Mouse (Mus musculus) inflammation-experienced regulatory T-cells, adult 6 months (primary cell): ENCODE data around the gene Klk1b4. TPM values are rescaled to one million over a fixed set of nuclear protein-coding genes. Genes with fewer than 3 reads are reported as not detected.
"Not testable (repeated sequence)": the region's sequence is repeated elsewhere in the genome, so short reads cannot be mapped to it uniquely, and the experiment has no call there.

Source experiments
- ATAC-seq: one replicate; pipeline ENCODE4 v1.8.0; 2017
- polyA plus RNA-seq, 3 experiments: library from polyadenylated mRNA; unstranded; fragments of 100-300 nt; shearing (Covaris generic); gene quantifications; one replicate each; pipeline ENCODE4 v1.2.1; 2017

Gene Klk1b4
- not detected for polyA plus RNA-seq

DNA sequence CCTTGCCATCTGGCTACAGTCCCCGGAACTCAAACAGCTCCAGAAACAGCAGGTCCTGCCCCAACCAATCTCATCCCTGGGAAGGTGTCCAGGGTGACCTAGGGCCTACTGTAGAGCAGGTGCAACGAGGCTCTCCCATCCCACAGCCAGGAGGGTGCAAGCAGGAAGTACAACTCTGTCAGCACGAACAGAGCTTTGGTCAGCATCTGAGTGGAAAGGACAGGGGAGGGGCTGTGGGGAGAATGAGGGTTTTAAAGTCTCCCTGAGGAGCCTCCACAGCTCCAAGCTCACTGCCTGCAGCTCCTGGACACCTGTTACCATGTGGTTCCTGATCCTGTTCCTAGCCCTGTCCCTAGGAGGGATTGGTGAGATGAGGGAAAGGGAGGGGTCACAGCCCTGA is at the start of gene Klk1b4:
Gene Klk1b4, plus strand, starts transcription at position 301 of the 400 bp plus-strand sequence.
- ATAC-seq, result not testable (repeated sequence)

DNA sequence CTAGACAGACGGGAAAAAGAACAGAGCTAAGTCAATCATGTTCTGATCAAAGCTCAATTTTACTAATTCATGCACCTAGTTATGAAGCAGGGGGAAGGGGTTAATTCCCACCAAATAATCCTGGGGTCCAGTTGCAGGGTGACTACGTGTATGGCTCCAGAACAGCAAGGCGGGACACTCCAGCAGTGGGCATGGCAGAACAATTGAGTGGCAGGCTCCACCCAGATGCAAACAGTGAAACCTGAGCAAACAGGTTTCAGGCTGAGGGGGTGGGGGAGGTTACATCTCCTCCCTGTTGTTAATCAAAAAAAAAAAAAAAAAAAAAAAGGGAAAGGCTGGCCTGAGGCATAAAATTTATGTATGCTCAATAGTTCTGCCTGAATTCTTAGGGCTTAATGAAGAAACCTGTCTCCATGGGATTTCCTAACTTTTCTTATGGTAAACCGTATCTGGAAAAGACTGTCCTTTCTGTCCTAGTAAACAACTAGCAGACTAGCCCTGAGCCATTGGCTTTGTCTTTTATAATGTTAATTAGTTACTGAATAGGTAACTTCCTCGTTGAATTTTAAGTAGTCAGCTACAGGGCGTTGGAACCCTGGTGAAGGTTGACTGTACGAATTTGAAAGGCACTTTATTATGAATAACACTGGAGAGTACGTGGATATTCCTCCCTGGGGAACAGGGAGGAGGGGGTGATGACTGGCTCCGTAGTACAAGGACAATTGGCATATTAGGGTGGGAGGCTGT is 27.8 kb upstream of the Klk1b4 start:
- no peak for ATAC-seq

DNA sequence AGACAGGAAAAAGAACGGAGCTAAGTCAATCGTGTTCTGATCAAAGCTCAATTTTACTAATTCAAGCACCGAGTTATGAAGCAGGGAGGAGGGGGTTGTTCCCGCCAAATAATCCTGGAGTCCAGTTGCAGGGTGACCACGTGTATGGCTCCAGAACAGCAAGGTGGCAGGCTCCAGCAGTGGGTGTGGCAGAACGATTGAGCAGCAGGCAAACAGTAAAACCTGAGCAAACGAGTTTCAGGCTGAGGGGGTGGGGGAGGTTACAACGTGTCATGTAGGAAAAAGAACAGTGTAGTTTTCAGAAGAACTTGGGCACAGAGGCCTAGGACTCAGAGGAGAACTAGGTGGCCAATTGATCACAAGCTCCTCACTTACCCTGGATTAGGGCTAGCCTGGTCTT is 20.7 kb upstream of the Klk1b4 start:
- ATAC-seq, result not testable (repeated sequence)

DNA sequence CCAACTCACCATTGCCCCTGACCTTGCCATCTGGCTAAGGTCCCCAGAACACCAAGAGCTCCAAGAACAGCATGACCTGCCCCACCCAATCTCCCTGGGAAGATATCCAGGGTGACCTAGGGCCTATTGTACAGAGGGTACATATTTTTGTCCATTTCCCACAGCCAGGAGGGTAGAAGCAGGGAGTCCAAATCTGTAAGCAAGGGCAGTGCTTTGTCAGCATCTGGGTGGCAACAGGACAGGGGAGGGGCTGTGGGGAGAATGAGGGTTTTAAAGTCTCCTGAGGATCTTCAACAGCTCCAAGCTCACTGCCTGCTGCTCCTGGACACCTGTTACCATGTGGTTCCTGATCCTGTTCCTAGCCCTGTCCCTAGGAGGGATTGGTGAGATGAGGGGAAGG is 19.3 kb upstream of the Klk1b4 start, which contains the start of gene Klk1b24:
Gene Klk1b24, plus strand, starts transcription at position 301 of the 400 bp plus-strand sequence.
- not testable (repeated sequence) for ATAC-seq

DNA sequence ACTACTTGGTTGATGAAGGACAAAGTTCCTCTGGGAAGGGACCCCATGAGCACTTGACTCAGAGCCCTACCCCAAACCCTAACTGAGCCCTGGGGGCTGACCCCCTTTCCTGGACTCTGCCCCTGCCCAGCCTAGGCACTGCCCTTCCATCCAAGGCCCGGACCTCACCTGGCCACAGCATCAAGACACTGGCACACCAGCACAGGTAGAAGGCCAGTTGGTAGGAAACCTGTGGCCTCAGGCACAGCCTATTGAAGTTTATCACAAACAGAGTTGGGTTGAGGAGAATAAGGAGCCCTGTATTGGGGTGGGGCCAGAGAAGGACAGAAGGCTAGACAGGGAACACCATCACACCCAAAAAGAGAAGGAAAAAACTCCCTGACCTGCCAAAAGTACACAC is 13.8 kb upstream of the Klk1b4 start:
- ATAC-seq, result not testable (repeated sequence)

DNA sequence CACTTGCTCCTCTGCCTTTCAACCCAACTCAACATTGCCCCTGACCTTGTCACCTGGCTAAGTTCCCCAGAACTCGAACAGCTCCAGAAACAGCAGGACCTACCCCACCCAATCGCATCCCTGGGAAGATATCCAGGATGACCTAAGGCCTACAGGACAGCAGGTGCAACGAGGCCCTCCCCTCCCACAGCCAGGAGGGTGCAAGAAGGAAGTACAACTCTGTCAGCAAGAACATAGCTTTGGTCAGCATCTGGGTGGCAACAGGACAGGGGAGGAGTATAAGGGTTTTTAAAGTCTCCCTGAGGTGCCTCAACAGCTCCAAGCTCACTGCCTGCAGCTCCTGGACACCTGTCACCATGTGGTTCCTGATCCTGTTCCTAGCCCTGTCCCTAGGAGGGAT is 9.3 kb upstream of the Klk1b4 start, which contains the start of gene Klk1b3:
Gene Klk1b3, plus strand, starts transcription at position 301 of the 400 bp plus-strand sequence.
- ATAC-seq, result no peak

DNA sequence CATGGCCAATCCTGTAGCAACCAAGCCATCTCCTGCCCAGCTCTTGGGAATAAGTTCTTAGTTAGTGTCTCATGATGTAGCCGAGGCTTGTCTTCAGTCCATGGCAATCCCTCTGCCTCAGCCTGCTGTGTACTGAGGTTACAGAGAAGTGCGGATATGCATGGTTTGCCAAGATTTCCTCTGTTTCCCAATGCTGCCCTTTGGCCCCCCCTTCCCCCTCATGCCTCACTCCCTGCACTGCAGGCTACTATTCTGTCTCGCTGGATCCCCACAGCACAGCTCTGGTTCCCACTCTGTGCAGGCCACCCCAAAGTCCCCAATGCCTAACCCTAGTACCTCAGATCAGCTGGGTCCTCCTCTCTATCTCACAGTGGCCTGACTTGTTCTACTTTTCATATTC is 1.1 kb downstream of the Klk1b4 start:
- ATAC-seq, result no peak

DNA sequence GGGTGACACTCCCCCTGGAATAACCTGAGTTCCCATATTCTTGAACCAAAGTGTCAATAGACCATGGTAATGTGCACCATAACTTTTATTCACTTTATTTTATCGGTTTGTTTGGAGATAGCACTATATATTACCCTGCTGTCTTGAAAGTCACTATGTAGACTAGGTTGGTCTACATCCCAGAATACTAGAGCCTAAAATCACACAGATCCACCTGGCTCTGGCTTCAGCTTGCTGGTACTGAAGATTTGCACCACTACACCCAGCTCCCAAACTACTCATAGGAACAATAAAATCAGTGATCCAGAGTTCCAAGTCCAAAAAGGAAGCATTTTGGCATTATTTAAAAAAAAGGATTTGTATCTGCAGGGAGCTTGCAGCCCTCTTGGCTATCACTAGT is 8.4 kb downstream of the Klk1b4 start, which contains the start of gene Klk1b5:
Gene Klk1b5, plus strand, starts transcription at position 301 of the 400 bp plus-strand sequence.
- ATAC-seq, result no peak

DNA sequence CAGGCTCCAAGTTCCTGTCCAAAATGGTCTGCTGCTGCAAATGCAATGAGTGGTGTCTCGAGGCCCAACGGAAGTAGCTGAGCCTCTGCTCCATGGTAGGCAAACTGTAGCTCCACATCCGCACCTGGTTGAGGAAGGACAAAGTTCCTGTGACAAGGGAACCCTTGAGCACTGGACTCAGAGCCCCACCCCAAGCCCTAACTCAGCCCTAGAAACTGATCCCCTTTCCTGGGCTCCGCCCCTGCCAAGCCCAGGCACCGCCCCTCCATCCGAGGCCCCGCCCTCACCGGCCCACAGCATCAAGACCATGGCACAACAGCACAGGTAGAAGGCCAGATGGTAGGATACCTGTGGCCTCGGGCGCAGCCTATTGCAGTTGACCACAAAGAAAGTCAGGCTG is 14.4 kb downstream of the Klk1b4 start:
- not testable (repeated sequence) for ATAC-seq

DNA sequence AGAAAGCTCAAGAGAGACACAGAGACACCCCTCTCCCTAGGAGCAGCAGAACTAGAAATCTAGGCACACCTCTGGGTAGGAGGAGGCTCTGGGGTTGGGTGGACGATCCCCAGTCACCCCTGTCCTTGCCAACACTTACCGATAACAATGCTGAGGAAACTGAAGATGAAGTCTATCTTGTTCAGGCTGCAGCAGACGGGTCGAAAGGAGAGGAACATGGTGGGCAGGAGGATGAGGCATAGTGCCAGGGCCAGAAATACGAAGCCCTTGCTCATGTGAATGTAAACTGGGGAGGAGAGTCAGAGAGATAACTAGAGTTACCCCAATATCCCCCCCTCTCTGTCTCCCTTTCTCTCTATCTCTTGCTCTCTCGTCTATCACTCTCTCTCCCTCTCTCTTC is 15.1 kb downstream of the Klk1b4 start:
- ATAC-seq, result not testable (repeated sequence)

DNA sequence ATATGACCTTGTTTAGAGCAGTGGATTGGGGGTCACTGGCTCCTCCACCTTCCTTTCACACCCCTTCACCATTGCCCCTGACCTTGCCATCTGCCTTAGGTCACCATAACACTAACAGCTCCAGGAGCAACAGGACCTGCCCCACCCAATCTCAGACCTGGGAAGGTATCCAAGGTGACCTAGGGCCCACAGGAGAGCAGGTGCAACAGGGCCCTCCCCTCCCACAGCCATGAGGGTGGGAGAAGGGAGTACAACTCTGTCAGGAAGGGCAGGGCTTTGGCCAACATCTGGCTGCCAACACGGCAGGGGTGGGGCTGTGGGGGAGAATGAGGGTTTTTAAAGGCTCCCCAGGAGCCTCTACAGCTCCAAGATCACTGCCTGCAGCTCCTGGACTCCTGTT is 17.8 kb downstream of the Klk1b4 start, which contains the start of gene Klk1:
Gene Klk1, plus strand, starts transcription at position 285 of the 400 bp plus-strand sequence.
- no peak for ATAC-seq

DNA sequence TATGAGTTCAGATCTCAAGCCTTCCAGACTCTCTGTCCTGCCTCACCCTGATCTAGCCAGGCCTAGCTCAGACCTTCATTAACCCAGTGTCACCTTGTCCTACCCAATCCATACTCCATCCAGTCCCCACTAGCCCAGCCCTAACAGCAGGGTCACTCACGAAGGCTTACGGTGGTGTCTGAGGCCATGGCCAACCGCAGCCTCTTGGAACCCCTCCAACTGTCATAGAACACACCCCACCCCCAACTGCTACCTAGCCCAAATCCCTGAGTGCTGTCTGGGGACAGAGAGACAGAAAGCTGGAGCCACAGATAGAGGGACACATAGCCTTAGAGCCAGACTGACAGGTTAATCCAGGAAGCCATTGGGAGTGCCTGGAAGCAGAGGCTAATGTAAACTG is 28.7 kb downstream of the Klk1b4 start, which contains the start of gene Gm36864:
Gene Gm36864, plus strand, starts transcription at position 269 of the 400 bp plus-strand sequence.
- ATAC-seq, result no peak

DNA sequence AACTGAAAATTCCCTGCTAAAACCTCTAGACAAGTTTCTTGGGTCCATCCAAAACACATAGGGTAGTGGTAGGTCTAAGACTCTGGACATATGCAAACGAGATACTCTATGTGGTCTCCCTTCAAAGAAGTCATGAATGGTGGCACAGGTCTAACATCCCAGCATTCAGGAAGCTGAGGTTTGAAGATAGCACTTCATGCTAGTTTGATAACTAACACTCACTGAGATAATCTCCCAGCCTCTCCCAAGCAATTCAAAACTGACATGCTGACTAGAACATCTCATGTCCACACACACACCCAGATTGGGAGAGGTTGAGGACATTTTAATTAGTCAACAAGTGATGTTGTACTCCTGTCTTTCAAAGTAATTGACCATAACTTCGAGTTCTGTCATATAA is 32.7 kb downstream of the Klk1b4 start:
- no peak for ATAC-seq

DNA sequence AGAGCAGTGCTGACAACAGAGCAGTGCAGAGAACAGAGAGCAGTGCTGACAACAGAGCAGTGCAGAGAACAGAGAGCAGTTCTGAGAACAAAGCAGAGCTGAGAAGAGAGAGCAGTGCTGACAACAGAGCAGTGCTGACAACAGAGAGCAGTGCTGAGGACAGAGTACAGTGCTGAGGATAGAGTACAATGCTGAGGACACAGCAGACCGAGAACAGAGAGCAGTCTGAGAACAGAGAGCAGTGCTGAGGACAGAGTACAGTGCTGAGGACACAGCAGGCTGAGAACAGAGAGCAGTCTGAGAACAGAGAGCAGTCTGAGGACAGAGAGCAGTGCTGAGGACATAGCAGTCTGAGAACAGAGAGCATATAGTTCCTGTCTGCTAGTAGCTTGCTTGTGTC is 33.5 kb downstream of the Klk1b4 start:
- ATAC-seq, result no peak

DNA sequence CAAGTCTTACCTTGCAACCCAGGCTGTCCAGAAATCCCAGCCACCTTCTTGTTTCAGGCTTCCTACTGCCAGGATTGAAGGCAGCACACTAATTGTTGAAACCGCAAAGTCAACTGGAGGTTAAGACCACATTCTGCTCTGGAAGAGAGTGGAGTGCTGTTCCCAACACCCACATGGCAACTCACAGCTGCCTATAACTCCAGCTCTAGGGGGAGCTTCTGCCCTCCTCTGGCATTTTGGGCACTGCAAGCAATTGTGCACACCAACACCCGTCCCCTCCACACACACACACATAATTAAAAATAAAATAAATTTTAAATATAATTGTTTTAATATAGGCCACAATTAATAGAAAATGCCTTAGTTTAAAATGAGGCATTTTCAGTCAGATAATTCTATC is 33.9 kb downstream of the Klk1b4 start:
- no peak for ATAC-seq

DNA sequence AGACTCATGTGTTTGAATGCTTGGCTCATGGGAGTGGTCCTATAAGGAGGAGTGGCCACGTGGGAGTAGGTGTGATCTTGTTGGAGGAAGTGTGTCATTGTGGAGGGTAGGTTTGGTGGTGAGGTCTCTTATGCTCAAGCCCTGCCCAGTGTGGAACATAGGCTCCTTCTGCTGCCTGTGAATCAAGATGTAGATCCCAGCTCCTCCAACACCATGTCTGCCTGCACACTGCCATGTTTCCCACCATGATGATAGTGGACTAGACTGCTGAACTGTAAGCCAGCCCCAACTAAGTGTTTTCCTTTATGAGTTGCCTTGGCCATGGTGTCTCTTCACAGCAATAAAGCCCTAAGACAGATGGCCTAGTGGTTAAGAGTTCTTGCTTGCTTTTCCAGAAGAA is 36.8 kb downstream of the Klk1b4 start:
- ATAC-seq, result no peak

DNA sequence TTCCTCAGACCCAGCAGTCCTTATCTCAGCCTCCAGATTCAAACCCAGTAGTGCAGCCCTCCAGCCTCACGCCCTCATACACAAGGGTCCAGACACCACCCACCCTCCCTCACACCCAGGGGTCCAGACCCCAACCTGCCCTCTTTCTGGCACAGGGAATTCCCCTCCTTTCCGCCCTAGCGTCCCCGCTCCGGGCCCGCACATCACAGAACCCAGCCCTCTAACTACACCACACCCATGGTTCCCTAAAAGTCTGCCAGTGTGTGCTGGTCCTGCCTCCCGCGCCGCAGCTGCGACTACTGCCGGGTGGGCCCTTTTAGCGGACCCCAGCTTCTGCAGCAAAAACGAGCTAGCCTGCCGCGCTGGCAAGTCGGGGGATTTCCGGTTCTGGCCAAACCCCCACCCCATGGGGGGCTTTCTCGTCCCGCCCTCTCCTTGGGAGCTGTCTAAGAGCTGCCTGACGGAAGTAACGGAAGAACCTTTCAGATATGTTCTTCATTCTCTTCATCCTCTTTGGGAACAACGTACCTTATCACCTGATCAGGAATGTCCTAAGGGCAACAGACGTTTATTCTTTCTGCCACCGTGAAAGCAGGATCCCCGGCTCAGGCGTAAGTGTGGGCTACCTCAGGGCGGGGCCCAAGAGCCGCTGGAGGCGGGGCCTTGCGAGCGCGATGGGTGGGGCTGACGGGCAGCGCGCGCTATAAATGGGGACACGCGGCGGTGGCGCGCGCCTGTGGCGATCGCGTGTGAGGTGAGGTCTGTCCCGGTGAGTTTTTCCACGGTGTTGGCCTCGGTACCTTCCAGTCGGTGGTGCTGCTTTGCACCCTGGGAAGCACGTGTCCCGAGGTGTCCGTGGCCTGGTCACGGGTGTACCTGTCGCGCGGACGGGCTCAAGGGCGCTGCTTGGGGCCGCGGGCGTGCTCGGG is 39.1 kb downstream of the Klk1b4 start, which contains the start of the genes 1700028J19Rik and 2410002F23Rik:
Gene 1700028J19Rik, minus strand, starts transcription at position 641 of the 929 bp plus-strand sequence.
Gene 2410002F23Rik, plus strand, starts transcription at position 668 of the 929 bp plus-strand sequence.
- ATAC-seq, result peak; percentile 84

DNA sequence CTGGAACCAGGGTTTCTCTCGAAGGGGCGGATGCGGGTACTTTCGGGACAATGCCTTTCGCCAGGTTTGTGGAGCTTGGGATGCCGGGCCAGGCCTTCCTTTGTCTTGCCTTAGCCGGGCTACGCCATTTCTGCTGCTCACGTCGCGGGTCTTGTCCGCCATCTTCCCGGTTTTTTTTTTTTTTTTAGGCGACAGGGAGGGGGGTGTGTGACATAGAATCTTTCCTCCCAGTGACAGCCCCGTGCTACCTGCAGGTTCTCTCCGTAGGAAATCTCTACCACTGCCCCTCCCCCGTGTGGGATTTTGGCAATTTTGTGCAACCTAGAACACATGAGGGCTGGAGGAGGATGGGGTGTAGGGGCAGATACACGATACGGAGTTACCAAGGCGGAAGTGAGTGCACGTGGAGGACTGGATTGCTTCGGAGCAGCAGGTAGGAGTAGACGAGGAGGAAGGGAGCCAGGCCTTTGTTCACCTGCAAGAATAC is 39.8 kb downstream of the Klk1b4 start:
- peak; percentile 52 for ATAC-seq

DNA sequence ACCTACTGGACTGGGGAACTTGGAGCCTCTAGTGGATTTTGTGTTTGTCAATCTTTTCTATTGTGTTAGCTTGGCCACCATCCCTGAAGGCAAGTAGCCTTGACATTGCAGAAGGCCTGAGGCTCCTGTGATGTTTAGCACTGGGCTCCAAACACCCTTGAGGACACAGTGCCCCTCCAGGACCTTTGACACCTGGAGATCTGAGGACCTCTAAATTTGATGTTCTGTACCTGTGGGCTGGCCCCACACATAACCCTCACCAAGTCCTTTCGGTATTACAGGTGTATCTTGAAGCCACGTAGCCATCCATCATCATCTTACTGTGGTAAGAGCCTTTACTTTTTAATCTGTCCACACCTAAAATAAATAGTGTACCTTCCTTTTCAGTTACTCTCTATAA is 40.7 kb downstream of the Klk1b4 start:
- ATAC-seq, result no peak

DNA sequence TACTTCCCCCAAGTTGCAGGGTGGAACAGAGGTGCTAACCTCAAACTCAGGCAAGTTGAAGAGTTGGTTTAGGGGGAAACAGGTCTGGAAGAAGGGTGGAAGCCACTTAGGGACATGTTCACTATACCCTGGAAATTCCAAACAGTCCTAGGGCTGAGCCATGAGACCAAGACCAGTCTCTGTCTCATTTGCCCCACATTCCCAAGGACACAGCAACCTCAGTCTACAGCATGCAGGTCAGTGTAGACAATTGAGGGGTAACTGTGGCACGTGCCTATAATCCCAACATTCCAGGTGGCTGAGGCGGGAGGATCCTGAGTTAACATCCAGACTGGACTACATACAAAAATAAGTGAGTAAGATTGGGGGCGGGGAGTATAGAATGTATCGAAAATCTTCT is 42.0 kb downstream of the Klk1b4 start:
- ATAC-seq, result no peak

DNA sequence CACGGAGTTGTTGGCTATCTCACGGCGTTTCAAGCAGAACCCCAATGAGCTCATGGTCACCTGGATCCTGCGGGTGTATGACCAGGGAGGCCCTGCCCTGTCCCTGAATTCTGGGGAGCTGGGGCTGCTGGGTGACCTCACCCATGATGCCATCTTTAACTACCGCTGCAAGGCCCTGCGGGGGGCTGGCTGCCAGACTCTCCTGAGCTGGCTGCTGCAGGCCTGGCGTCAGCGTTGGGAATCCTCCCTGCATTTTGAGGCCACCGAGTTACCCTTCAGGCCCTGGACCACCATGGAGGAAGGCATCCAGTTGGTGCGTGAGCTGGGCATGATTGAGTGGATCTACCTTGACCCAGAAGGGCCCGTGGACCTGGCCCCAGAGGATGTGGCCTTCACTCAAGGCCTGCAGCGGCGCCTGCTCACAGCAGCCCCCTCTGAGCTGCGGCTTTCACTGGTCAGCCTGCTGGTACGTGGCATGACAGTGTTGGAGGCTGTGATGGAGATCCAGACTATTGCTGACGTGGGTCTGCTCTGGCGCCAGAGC is 43.6 kb downstream of the Klk1b4 start:
- ATAC-seq, result not testable (repeated sequence)

DNA sequence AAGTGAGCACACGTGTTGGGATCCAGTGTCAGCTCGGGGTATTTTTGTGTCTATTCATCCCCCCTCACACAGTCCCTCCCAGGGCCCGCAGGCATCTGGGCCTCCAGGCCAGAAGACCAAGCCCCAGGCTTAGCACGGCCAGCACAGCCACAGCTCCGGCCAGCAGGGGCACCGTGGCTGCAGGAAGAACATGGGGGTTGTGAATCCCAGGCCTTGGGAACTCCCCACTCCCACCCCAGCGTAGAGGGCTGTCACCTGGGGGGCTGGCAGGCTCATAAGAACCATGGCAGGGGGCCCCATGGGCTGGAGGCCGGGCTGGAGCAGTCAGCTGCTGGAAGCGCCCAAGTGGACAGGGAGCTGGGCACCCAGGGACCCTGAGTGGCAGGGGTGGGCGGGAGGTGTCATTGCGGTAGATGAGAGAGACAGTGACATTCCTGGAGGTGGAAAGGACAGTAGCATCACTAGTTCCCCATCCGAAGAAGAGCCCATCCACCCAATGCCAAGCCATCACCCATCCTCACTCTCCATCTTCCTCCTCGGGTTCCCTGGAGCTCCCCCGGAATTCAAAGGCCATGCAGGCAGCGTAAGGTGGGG is 45.9 kb downstream of the Klk1b4 start:
- no peak for ATAC-seq
